Mouse (Mus musculus) erythroblast, embryonic 14.5 days (primary cell): Measurements from ENCODE around the gene Phtf2. TPM values are rescaled to one million over a fixed set of nuclear protein-coding genes. Genes with fewer than 3 reads are reported as not detected.
"Not testable (repeated sequence)": the region's sequence is repeated elsewhere in the genome, so short reads cannot be mapped to it uniquely, and the experiment has no call there.

Source experiments
- H3K27me3 ChIP-seq: 2 replicates; pipeline ENCODE4 v1.6.1; 2012; ENCODE audit warnings: inconsistent platforms; ENCODE audit not compliant: control insufficient read depth
- H3K36me3 ChIP-seq: 2 replicates; pipeline ENCODE4 v1.6.1; 2012; ENCODE audit warnings: mild to moderate bottlenecking, inconsistent platforms; ENCODE audit not compliant: control insufficient read depth
- H3K4me1 ChIP-seq: 2 replicates; pipeline ENCODE4 v1.6.1; 2012; ENCODE audit warnings: inconsistent platforms; ENCODE audit not compliant: control insufficient read depth
- H3K4me3 ChIP-seq: replicated peaks from 2 replicates; pipeline ENCODE3; 2012; ENCODE audit warnings: moderate library complexity, mild to moderate bottlenecking, inconsistent platforms
- H3K9me3 ChIP-seq: 2 replicates; pipeline ENCODE4 v1.6.1; 2012; ENCODE audit warnings: low read length, inconsistent platforms, mixed read lengths; ENCODE audit not compliant: control insufficient read depth
- GATA1 ChIP-seq: IDR thresholded peaks from 2 replicates; pipeline ENCODE4 v1.6.1; 2012; ENCODE audit warnings: low read length, inconsistent platforms, mixed read lengths
- TAL1 ChIP-seq: IDR thresholded peaks from 3 replicates; pipeline ENCODE4 v1.6.1; 2012; ENCODE audit warnings: low read length, inconsistent platforms, mixed read lengths
- polyA plus RNA-seq: library from polyadenylated mRNA; stranded (reverse); fragments of >175 nt; gene quantifications from 2 replicates; pipeline ENCODE4 v1.2.3, GENCODE M21; 2012

The Phtf2 gene
- polyA plus RNA-seq, 1 experiment, result 0.02 TPM

DNA sequence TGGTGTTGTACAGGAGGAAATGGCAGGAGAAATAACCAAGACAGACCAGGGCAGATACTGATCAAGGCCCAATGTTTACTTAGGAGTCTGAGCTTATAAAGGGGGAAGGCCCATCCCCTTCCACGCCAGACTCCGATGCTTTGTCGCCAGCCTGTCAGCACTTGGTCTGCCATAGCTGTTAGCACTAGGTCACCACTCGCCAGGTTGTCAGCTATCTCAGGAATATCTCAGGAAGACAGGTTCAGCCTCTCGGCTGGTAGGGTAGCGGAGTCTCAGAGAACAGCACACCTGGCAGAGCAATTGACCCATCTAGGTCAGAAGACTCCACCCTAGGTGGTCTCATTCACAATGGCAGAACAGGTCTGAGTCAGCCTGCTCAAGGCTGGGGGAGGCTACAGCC lies 140.7 kb downstream of the Phtf2 start:
- Histone ChIP-seq H3K4me1 (no peaks in the 10 kb centered on the region), H3K4me3 (no peak overlapping the region), H3K9me3 (no peaks in the 10 kb centered on the region), H3K27me3 (no peaks in the 10 kb centered on the region), H3K36me3 (no peaks in the 10 kb centered on the region)
- TF ChIP-seq TAL1 (no peak), GATA1 (no peak)

DNA sequence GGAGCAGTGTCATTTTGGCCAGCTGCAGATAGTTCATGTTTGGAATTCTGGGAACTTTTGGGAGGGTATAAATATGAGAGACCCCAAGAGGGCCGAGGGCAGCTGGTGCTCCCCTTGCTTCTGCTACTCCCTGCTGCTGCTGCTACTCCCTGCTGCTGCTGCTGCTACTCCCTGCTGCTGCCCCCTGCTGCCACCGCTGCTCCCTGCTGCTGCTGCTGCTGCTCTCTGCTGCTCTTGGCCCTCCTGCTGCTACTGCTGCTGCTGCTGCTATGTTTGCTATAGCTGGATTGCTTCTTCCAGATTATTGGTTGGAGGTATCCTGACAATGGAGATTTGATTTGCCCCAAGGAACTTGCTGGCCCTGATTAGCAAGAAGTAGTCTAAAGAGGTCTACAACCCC lies 143.1 kb downstream of the Phtf2 start:
- no peaks in the 10 kb centered on the region for H3K4me1 ChIP-seq
- TF ChIP-seq TAL1 (no peak), GATA1 (no peak)
- H3K36me3 ChIP-seq, result no peaks in the 10 kb centered on the region
- no peaks in the 10 kb centered on the region for H3K27me3 ChIP-seq
- no peak overlapping the region for H3K4me3 ChIP-seq
- H3K9me3 ChIP-seq, result no peaks in the 10 kb centered on the region

GRCm38 (mm10) chr5:20723226-20723625 lies 158.7 kb downstream of the Phtf2 start:
- H3K4me1 ChIP-seq, H3K9me3 ChIP-seq, H3K36me3 ChIP-seq, H3K4me3 ChIP-seq, H3K27me3 ChIP-seq: not testable (repeated sequence)

GRCm38 (mm10) chr5:20720201-20720900 lies 161.6 kb downstream of the Phtf2 start:
- TF ChIP-seq TAL1 (no peak), GATA1 (no peak)

GRCm38 (mm10) chr5:20715980-20716379 lies 165.9 kb downstream of the Phtf2 start:
- H3K4me1 ChIP-seq, H3K9me3 ChIP-seq, H3K36me3 ChIP-seq, H3K27me3 ChIP-seq, H3K4me3 ChIP-seq: not testable (repeated sequence)

More at GRCm38 (mm10) chr5:20720201-20720900, 161.6 kb downstream of the Phtf2 start:
- no peaks in the 10 kb centered on the region for H3K4me1 ChIP-seq
- no peaks in the 10 kb centered on the region for H3K27me3 ChIP-seq
- H3K9me3 ChIP-seq, result no peaks in the 10 kb centered on the region
- H3K4me3 ChIP-seq, result no peak overlapping the region
- H3K36me3 ChIP-seq, result no peaks in the 10 kb centered on the region

DNA sequence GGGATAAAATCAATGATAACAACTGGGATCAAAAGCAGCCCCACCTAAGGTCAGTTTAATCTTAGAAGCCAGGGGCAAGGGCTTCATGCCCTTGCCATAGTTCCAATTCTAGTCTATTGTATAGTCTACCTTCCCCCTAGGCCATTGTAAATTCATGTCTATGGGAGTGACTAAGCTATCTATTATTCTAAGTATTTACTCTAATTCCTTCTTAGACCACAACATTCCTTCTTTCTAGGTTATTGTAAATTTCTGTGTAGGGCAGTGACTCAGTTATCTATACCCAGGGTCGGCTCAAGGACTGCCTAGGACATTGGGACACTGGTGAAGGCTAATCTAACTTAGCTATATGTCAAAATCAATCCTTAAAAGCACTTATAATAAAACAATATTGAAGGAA lies 167.3 kb downstream of the Phtf2 start:
- not testable (repeated sequence) for H3K4me3 ChIP-seq, H3K27me3 ChIP-seq, H3K4me1 ChIP-seq, H3K36me3 ChIP-seq, H3K9me3 ChIP-seq

- not testable (repeated sequence) for H3K9me3 ChIP-seq, H3K36me3 ChIP-seq, H3K27me3 ChIP-seq, H3K4me3 ChIP-seq, H3K4me1 ChIP-seq
Measured at GRCm38 (mm10) chr5:20710845-20711244, 171.1 kb downstream of the Phtf2 start.

Other genes starting within 250 kb of the Phtf2 start
- 1.1 and 1.2 TPM in 2 replicates for gene Tmem60, start 67 bp upstream of the Phtf2 start, polyA plus RNA-seq
- gene Rsbn1l, start 74.3 kb upstream of the Phtf2 start, polyA plus RNA-seq, result 1.2 and 1.7 TPM in 2 replicates
- 0.43 and 0.62 TPM in 2 replicates for gene Ptpn12, start 173.8 kb upstream of the Phtf2 start, polyA plus RNA-seq